Mouse (Mus musculus): ENCODE results near the gene Abca17. TPM values are rescaled to one million over a fixed set of nuclear protein-coding genes. Genes with fewer than 3 reads are reported as not detected.

Gene Abca17
- polyA plus RNA-seq, 1 experiment = 0.01 TPM

GRCm38 (mm10) chr17:24289338-24289737, 61.5 kb downstream of the Abca17 start:
- WGBS = 68% methylated on average over 5 of the region's 5 CpGs
- no peaks in the 10 kb centered on the region for H3K4me1 ChIP-seq (ENCODE audit: control insufficient read depth, insufficient read depth, insufficient read length, low read length)
- TF ChIP-seq POLR2A (IDR thresholded peaks at IDR 0.05; ENCODE audit: low read depth, low read length) (no peak), CTCF (IDR thresholded peaks at IDR 0.05; ENCODE audit: extremely low read depth, insufficient read length, insufficient replicate concordance, low read depth, low read length) (no peak)

GRCm38 (mm10) chr17:24288477-24288876, 62.4 kb downstream of the Abca17 start:
- H3K36me3 ChIP-seq (ENCODE audit: control insufficient read depth, insufficient read depth, low read length) = no peaks in the 10 kb centered on the region
- no peak overlapping the region for H3K27ac ChIP-seq (ENCODE audit: insufficient read depth, low read depth, low read length)
- TF ChIP-seq CTCF (IDR thresholded peaks at IDR 0.05; ENCODE audit: extremely low read depth, insufficient read length, insufficient replicate concordance, low read depth, low read length) (no peak), POLR2A (IDR thresholded peaks at IDR 0.05; ENCODE audit: low read depth, low read length) (no peak)
- 72% methylated on average over 9 of the region's 9 CpGs for WGBS
- no peaks in the 10 kb centered on the region for H3K4me1 ChIP-seq (ENCODE audit: control insufficient read depth, insufficient read depth, insufficient read length, low read length)
- no peak overlapping the region for H3K4me3 ChIP-seq (ENCODE audit: low read depth, low read length)
- no peaks in the 10 kb centered on the region for H3K27me3 ChIP-seq (ENCODE audit: control insufficient read depth, insufficient read depth, low read length)

More at GRCm38 (mm10) chr17:24289338-24289737, 61.5 kb downstream of the Abca17 start:
- no peaks in the 10 kb centered on the region; the same call in 1 of the 2 replicates for H3K27me3 ChIP-seq (ENCODE audit: control insufficient read depth, insufficient read depth, low read length)
- H3K27ac ChIP-seq (ENCODE audit: insufficient read depth, low read depth, low read length) = no peak overlapping the region
- no peak overlapping the region for H3K4me3 ChIP-seq (ENCODE audit: low read depth, low read length)
- no peaks in the 10 kb centered on the region for H3K36me3 ChIP-seq (ENCODE audit: control insufficient read depth, insufficient read depth, low read length)

- TF ChIP-seq CTCF (IDR thresholded peaks at IDR 0.05; ENCODE audit: extremely low read depth, insufficient read length, insufficient replicate concordance, low read depth, low read length) (no peak), POLR2A (IDR thresholded peaks at IDR 0.05; ENCODE audit: low read depth, low read length) (no peak)
- 62% methylated on average over 3 of the region's 3 CpGs for WGBS
- Histone ChIP-seq H3K36me3 (ENCODE audit: control insufficient read depth, insufficient read depth, low read length) (no peaks in the 10 kb centered on the region), H3K4me3 (ENCODE audit: low read depth, low read length) (no peak overlapping the region), H3K4me1 (ENCODE audit: control insufficient read depth, insufficient read depth, insufficient read length, low read length) (no peaks in the 10 kb centered on the region), H3K27ac (ENCODE audit: insufficient read depth, low read depth, low read length) (no peak overlapping the region), H3K27me3 (ENCODE audit: control insufficient read depth, insufficient read depth, low read length) (no peaks in the 10 kb centered on the region)
These were observed 65.2 kb downstream of the Abca17 start for GRCm38 (mm10) chr17:24285680-24286079.

- Histone ChIP-seq H3K4me1 (ENCODE audit: control insufficient read depth, insufficient read depth, insufficient read length, low read length) (no peaks in the 10 kb centered on the region), H3K27ac (ENCODE audit: insufficient read depth, low read depth, low read length) (no peak overlapping the region), H3K36me3 (ENCODE audit: control insufficient read depth, insufficient read depth, low read length) (no peaks in the 10 kb centered on the region), H3K27me3 (ENCODE audit: control insufficient read depth, insufficient read depth, low read length) (no peaks in the 10 kb centered on the region), H3K4me3 (ENCODE audit: low read depth, low read length) (no peak overlapping the region)
- WGBS = 53% methylated on average over 9 of the region's 9 CpGs
- TF ChIP-seq CTCF (IDR thresholded peaks at IDR 0.05; ENCODE audit: extremely low read depth, insufficient read length, insufficient replicate concordance, low read depth, low read length) (no peak), POLR2A (IDR thresholded peaks at IDR 0.05; ENCODE audit: low read depth, low read length) (no peak)
These were observed 67.5 kb downstream of the Abca17 start for GRCm38 (mm10) chr17:24283266-24283818.

- Histone ChIP-seq H3K4me1 (ENCODE audit: control insufficient read depth, insufficient read depth, insufficient read length, low read length) (no peaks in the 10 kb centered on the region), H3K27me3 (ENCODE audit: control insufficient read depth, insufficient read depth, low read length) (no peaks in the 10 kb centered on the region), H3K27ac (ENCODE audit: insufficient read depth, low read depth, low read length) (no peak overlapping the region), H3K36me3 (ENCODE audit: control insufficient read depth, insufficient read depth, low read length) (no peaks in the 10 kb centered on the region), H3K4me3 (ENCODE audit: low read depth, low read length) (no peak overlapping the region)
- TF ChIP-seq CTCF (IDR thresholded peaks at IDR 0.05; ENCODE audit: extremely low read depth, insufficient read length, insufficient replicate concordance, low read depth, low read length) (peak; percentile 17; the same call in 1 of the 2 replicates), POLR2A (IDR thresholded peaks at IDR 0.05; ENCODE audit: low read depth, low read length) (no peak)
- 78% methylated on average over 4 of the region's 4 CpGs for WGBS
These were observed 68.2 kb downstream of the Abca17 start for GRCm38 (mm10) chr17:24282637-24283036.

GRCm38 (mm10) chr17:24279907-24280306, 71.0 kb downstream of the Abca17 start:
- no peaks in the 10 kb centered on the region for H3K36me3 ChIP-seq (ENCODE audit: control insufficient read depth, insufficient read depth, low read length)
- H3K27ac ChIP-seq (ENCODE audit: insufficient read depth, low read depth, low read length) = no peak overlapping the region
- 80% methylated on average over 4 of the region's 4 CpGs for WGBS
- H3K27me3 ChIP-seq (ENCODE audit: control insufficient read depth, insufficient read depth, low read length) = no peaks in the 10 kb centered on the region
- TF ChIP-seq CTCF (IDR thresholded peaks at IDR 0.05; ENCODE audit: extremely low read depth, insufficient read length, insufficient replicate concordance, low read depth, low read length) = no peak
- no peak for TF ChIP-seq POLR2A (IDR thresholded peaks at IDR 0.05; ENCODE audit: low read depth, low read length)
- no peak overlapping the region for H3K4me3 ChIP-seq (ENCODE audit: low read depth, low read length)
- no peaks in the 10 kb centered on the region for H3K4me1 ChIP-seq (ENCODE audit: control insufficient read depth, insufficient read depth, insufficient read length, low read length)

GRCm38 (mm10) chr17:24267133-24267532, 83.7 kb downstream of the Abca17 start:
- Histone ChIP-seq H3K36me3 (ENCODE audit: control insufficient read depth, insufficient read depth, low read length) (no peaks in the 10 kb centered on the region), H3K27ac (ENCODE audit: insufficient read depth, low read depth, low read length) (no peak overlapping the region), H3K4me3 (ENCODE audit: low read depth, low read length) (no peak overlapping the region), H3K27me3 (ENCODE audit: control insufficient read depth, insufficient read depth, low read length) (0 out of 2 replicates have a peak, but pooled peaks cover 2% of the 10 kb centered on the region), H3K4me1 (ENCODE audit: control insufficient read depth, insufficient read depth, insufficient read length, low read length) (no peaks in the 10 kb centered on the region)
- WGBS = 30% methylated on average over 1 of the region's 1 CpGs
- TF ChIP-seq POLR2A (IDR thresholded peaks at IDR 0.05; ENCODE audit: low read depth, low read length) (no peak), CTCF (IDR thresholded peaks at IDR 0.05; ENCODE audit: extremely low read depth, insufficient read length, insufficient replicate concordance, low read depth, low read length) (no peak)
